Mouse (Mus musculus): Measurements from ENCODE around the gene Bcan. TPM values are rescaled to one million over a fixed set of nuclear protein-coding genes. Genes with fewer than 3 reads are reported as not detected.

Bcan gene
- total and polyA plus RNA-seq, 3 experiments = 0.09 to 0.55 TPM; not detected in 1

GRCm38 (mm10) chr3:87972203-87972664, 27.8 kb downstream of the Bcan start:
- Histone ChIP-seq H3K27ac (peak overlapping the region; percentile 83), H3K27me3 (ENCODE audit: control insufficient read depth, insufficient read depth, low read length) (no peaks in the 10 kb centered on the region), H3K4me1 (ENCODE audit: control insufficient read depth, insufficient read depth, low read length) (peaks cover 7% of the 10 kb centered on the region), H3K79me2 (replicated peaks; ENCODE audit: control insufficient read depth, insufficient read depth, low read length) (no peaks in the 10 kb centered on the region), H3K4me3 (peak overlapping the region; percentile 74), H3K9ac (ENCODE audit: low read depth, low read length) (peak overlapping the region; percentile 72), H3K36me3 (ENCODE audit: control insufficient read depth, insufficient read depth, low read length) (no peaks in the 10 kb centered on the region)
- WGBS = 30% methylated on average over 8 of the region's 8 CpGs
- peak in 1 of 2 experiments; percentile 29 for DNase-seq
- intact Hi-C loops (cut with DNase I) = loop anchor here (1.0 to 10.0 kb wide), 2 partner anchors 9 to 207 kb away; no protein-coding TSS in a partner anchor
- TF ChIP-seq POLR2A (IDR thresholded peaks at IDR 0.05; ENCODE audit: insufficient read depth, low read depth, low read length) (no peak), CTCF (IDR thresholded peaks at IDR 0.05) (no peak), EP300 (IDR thresholded peaks at IDR 0.05; ENCODE audit: insufficient read depth, low read depth, low read length) (no peak)

GRCm38 (mm10) chr3:87971489-87972202, 28.4 kb downstream of the Bcan start:
- 1% methylated on average over 60 of the region's 60 CpGs for whole genome bisulfite sequencing
- peak overlapping the region; percentile 74 for H3K4me3 ChIP-seq
- no peaks in the 10 kb centered on the region for H3K27me3 ChIP-seq (ENCODE audit: control insufficient read depth, insufficient read depth, low read length)
- TF ChIP-seq EP300 (IDR thresholded peaks at IDR 0.05; ENCODE audit: insufficient read depth, low read depth, low read length) (no peak), POLR2A (IDR thresholded peaks at IDR 0.05; ENCODE audit: insufficient read depth, low read depth, low read length) (no peak), CTCF (IDR thresholded peaks at IDR 0.05) (no peak)
- H3K27ac ChIP-seq = peak overlapping the region; percentile 83
- no peaks in the 10 kb centered on the region for H3K79me2 ChIP-seq (replicated peaks; ENCODE audit: control insufficient read depth, insufficient read depth, low read length)
- H3K4me1 ChIP-seq (ENCODE audit: control insufficient read depth, insufficient read depth, low read length) = peaks cover 7% of the 10 kb centered on the region
- H3K9ac ChIP-seq (ENCODE audit: low read depth, low read length) = peak overlapping the region; percentile 72
- H3K36me3 ChIP-seq (ENCODE audit: control insufficient read depth, insufficient read depth, low read length) = no peaks in the 10 kb centered on the region
- DNase-seq = peak in 1 of 2 experiments; percentile 39
- intact Hi-C loops (cut with DNase I) = loop anchor here (1.0 to 10.0 kb wide), 2 partner anchors 10 to 207 kb away; no protein-coding TSS in a partner anchor

- Histone ChIP-seq H3K4me1 (ENCODE audit: control insufficient read depth, insufficient read depth, low read length) (peaks cover 7% of the 10 kb centered on the region), H3K27me3 (ENCODE audit: control insufficient read depth, insufficient read depth, low read length) (no peaks in the 10 kb centered on the region), H3K36me3 (ENCODE audit: control insufficient read depth, insufficient read depth, low read length) (no peaks in the 10 kb centered on the region), H3K9ac (ENCODE audit: low read depth, low read length) (peak within 1 kb of the TSS; percentile 72), H3K79me2 (replicated peaks; ENCODE audit: control insufficient read depth, insufficient read depth, low read length) (no peaks in the 10 kb centered on the region), H3K27ac (peak within 1 kb of the TSS; percentile 83), H3K4me3 (peak within 1 kb of the TSS; percentile 74)
- WGBS = under 1% methylated on average over 44 of the region's 44 CpGs
- no peak for TF ChIP-seq CTCF (IDR thresholded peaks at IDR 0.05)
- peak; percentile 42; the same call in 1 of the 2 replicates for TF ChIP-seq EP300 (IDR thresholded peaks at IDR 0.05; ENCODE audit: insufficient read depth, low read depth, low read length)
- TF ChIP-seq POLR2A (IDR thresholded peaks at IDR 0.05; ENCODE audit: insufficient read depth, low read depth, low read length) = peak; percentile 93
- peak; percentile 83 to 84 for DNase-seq
- intact Hi-C loops (cut with DNase I) = loop anchor here (1.0 to 10.0 kb wide), 3 partner anchors 16 to 206 kb away; no protein-coding TSS in a partner anchor
Observed at GRCm38 (mm10) chr3:87970939-87971488, 29.0 kb downstream of the Bcan start, which contains the start of gene Nes. Nes (plus strand) TSS chr3:87971078.

GRCm38 (mm10) chr3:87970184-87970938, 29.7 kb downstream of the Bcan start:
- Histone ChIP-seq H3K79me2 (replicated peaks; ENCODE audit: control insufficient read depth, insufficient read depth, low read length) (no peaks in the 10 kb centered on the region), H3K36me3 (ENCODE audit: control insufficient read depth, insufficient read depth, low read length) (no peaks in the 10 kb centered on the region), H3K4me3 (peak overlapping the region; percentile 74), H3K27me3 (ENCODE audit: control insufficient read depth, insufficient read depth, low read length) (no peaks in the 10 kb centered on the region), H3K9ac (ENCODE audit: low read depth, low read length) (peak overlapping the region; percentile 28), H3K4me1 (ENCODE audit: control insufficient read depth, insufficient read depth, low read length) (peaks cover 7% of the 10 kb centered on the region), H3K27ac (peak overlapping the region; percentile 83)
- DNase-seq = peak; percentile 53 to 67
- intact Hi-C loops (cut with DNase I) = loop anchor here (1.0 to 10.0 kb wide), 3 partner anchors 17 to 206 kb away; no protein-coding TSS in a partner anchor
- under 1% methylated on average over 21 of the region's 21 CpGs for WGBS
- TF ChIP-seq EP300 (IDR thresholded peaks at IDR 0.05; ENCODE audit: insufficient read depth, low read depth, low read length) (no peak), CTCF (IDR thresholded peaks at IDR 0.05) (peak; percentile 86), POLR2A (IDR thresholded peaks at IDR 0.05; ENCODE audit: insufficient read depth, low read depth, low read length) (no peak)

GRCm38 (mm10) chr3:87960586-87961191, 39.3 kb downstream of the Bcan start:
- H3K27me3 ChIP-seq (ENCODE audit: control insufficient read depth, insufficient read depth, low read length) = no peaks in the 10 kb centered on the region
- peak overlapping the region; percentile 60 for H3K4me3 ChIP-seq
- intact Hi-C loops (cut with DNase I) = loop anchor here (1.0 kb wide), 1 partner anchor 25 kb away; no protein-coding TSS in a partner anchor
- no peaks in the 10 kb centered on the region for H3K4me1 ChIP-seq (ENCODE audit: control insufficient read depth, insufficient read depth, low read length)
- TF ChIP-seq EP300 (IDR thresholded peaks at IDR 0.05; ENCODE audit: insufficient read depth, low read depth, low read length) (peak; percentile 69; the same call in 1 of the 2 replicates), POLR2A (IDR thresholded peaks at IDR 0.05; ENCODE audit: insufficient read depth, low read depth, low read length) (peak; percentile 31; the same call in 1 of the 2 replicates), CTCF (IDR thresholded peaks at IDR 0.05) (peak; percentile 82)
- 1% methylated on average over 27 of the region's 27 CpGs for WGBS
- no peaks in the 10 kb centered on the region for H3K36me3 ChIP-seq (ENCODE audit: control insufficient read depth, insufficient read depth, low read length)
- H3K27ac ChIP-seq = peak overlapping the region; percentile 70
- H3K79me2 ChIP-seq (replicated peaks; ENCODE audit: control insufficient read depth, insufficient read depth, low read length) = no peaks in the 10 kb centered on the region
- DNase-seq = peak; percentile 88 to 91
- peak overlapping the region; percentile 73 for H3K9ac ChIP-seq (ENCODE audit: low read depth, low read length)

Measured in heart, adult 2 months (tissue).